Comparison of ENCODE assay signal across 10 mouse cellular contexts in genomic region chr12:86787020-86787553, GRCm38 (mm10). TPM values are rescaled to one million over a fixed set of nuclear protein-coding genes. Genes with fewer than 3 reads are reported as not detected.
DNase-seq lines count a peak whose midpoint lies in the region; ATAC-seq and TF ChIP-seq lines count a peak whose summit lies in the region.
"Had no signal": no experiment of that assay in that cellular context is flagged by ENCODE, and none has a peak within 500 bp of the region (broad histone marks: within the 10 kb centered on the region; RNA-seq: fewer than 3 reads in every experiment).

No protein-coding gene starts in this region.

- CTCF ChIA-PET in Patski (lab: Charles Lee): interaction anchor here (1.4 kb wide), 1 partner anchor 12 kb away, joined by 7 read pairs; no protein-coding TSS in a partner anchor

- no peaks in the 10 kb centered on the region for H3K36me3 ChIP-seq in forebrain, embryonic 11.5 days (ENCODE audit: control insufficient read depth, insufficient read depth, low read length)
- H3K36me3 ChIP-seq in midbrain, embryonic 12.5 days: no peaks in the 10 kb centered on the region
- no peaks in the 10 kb centered on the region for H3K36me3 ChIP-seq in liver, embryonic 11.5 days (ENCODE audit: control insufficient read depth, insufficient read depth, low read length)

- no peaks in the 10 kb centered on the region for H3K9me3 ChIP-seq in forebrain, embryonic 11.5 days (ENCODE audit: control insufficient read depth, low read length)
- H3K9me3 ChIP-seq in midbrain, embryonic 12.5 days: no peaks in the 10 kb centered on the region
- H3K9me3 ChIP-seq in liver, embryonic 11.5 days (ENCODE audit: control insufficient read depth, low read length): no peaks in the 10 kb centered on the region

- 26% methylated on average over 4 of the region's 4 CpGs for WGBS in forebrain, embryonic 11.5 days
- WGBS in midbrain, embryonic 12.5 days: 20% methylated on average over 4 of the region's 4 CpGs
- WGBS in liver, embryonic 11.5 days: 64% methylated on average over 4 of the region's 4 CpGs

- peak overlapping the region; percentile 72; the same call in 1 of the 2 replicates for H3K27ac ChIP-seq in forebrain, embryonic 11.5 days (ENCODE audit: low read depth, low read length)
- peak overlapping the region; percentile 69 for H3K27ac ChIP-seq in midbrain, embryonic 12.5 days (replicated peaks)
- H3K27ac ChIP-seq in liver, embryonic 11.5 days (ENCODE audit: low read depth, low read length): no peak overlapping the region

- ATAC-seq in Patski: peak; percentile 61
- peak; percentile 82 for ATAC-seq in forebrain, embryonic 11.5 days (replicated peaks; ENCODE audit: low FRiP score)
- peak; percentile 90 for ATAC-seq in midbrain, embryonic 12.5 days (ENCODE audit: low FRiP score, low read depth)
- ATAC-seq in liver, embryonic 11.5 days (replicated peaks; ENCODE audit: low FRiP score): no peak

- no peak overlapping the region for H3K9ac ChIP-seq in forebrain, embryonic 11.5 days (ENCODE audit: low read length)
- no peak overlapping the region for H3K9ac ChIP-seq in midbrain, embryonic 12.5 days (replicated peaks)
- H3K9ac ChIP-seq in liver, embryonic 11.5 days (ENCODE audit: low read depth, low read length): no peak overlapping the region

- POLR2A ChIA-PET in Patski (lab: Charles Lee): interaction anchor here (1.2 kb wide), 1 partner anchor 13 kb away, joined by 3 read pairs; no protein-coding TSS in a partner anchor

- peak; percentile 24 for TF ChIP-seq CTCF in Patski (IDR thresholded peaks at IDR 0.05)

- H3K4me3 ChIP-seq in forebrain, embryonic 11.5 days (ENCODE audit: low read depth, low read length): no peak overlapping the region
- no peak overlapping the region for H3K4me3 ChIP-seq in midbrain, embryonic 12.5 days
- no peak overlapping the region for H3K4me3 ChIP-seq in liver, embryonic 11.5 days (ENCODE audit: low read depth, low read length)

- DNase-seq in 416B (ENCODE audit: low read depth) (peak; percentile 95), Patski (ENCODE audit: low read depth, low spot score) (no peak)
- DNase-seq in forebrain, embryonic 11.5 days (ENCODE audit: low spot score): peak; percentile 62
- DNase-seq in liver, embryonic 11.5 days (ENCODE audit: low spot score): no peak
- no peak for DNase-seq in layer of hippocampus, adult 8-10 months (ENCODE audit: low spot score in 2 of 2)
- DNase-seq in kidney, postnatal 4 days: no peak
- no peak for DNase-seq in gastrocnemius, postnatal 36 days

- in situ Hi-C loops in Patski (cut with MboI; ENCODE audit: low pct_unique_long_range_greater_than_20kb): no loop called here

- H3K4me1 ChIP-seq in forebrain, embryonic 11.5 days (replicated peaks; ENCODE audit: control insufficient read depth, insufficient read depth, low read length): peaks cover 15% of the 10 kb centered on the region
- peaks cover 36% of the 10 kb centered on the region for H3K4me1 ChIP-seq in midbrain, embryonic 12.5 days
- H3K4me1 ChIP-seq in liver, embryonic 11.5 days (replicated peaks; ENCODE audit: control insufficient read depth, insufficient read depth, low read length): no peaks in the 10 kb centered on the region

- H3K27me3 ChIP-seq in Patski: no peaks in the 10 kb centered on the region
- no peaks in the 10 kb centered on the region for H3K27me3 ChIP-seq in forebrain, embryonic 11.5 days (ENCODE audit: control insufficient read depth, insufficient read depth, low read length)
- no peaks in the 10 kb centered on the region for H3K27me3 ChIP-seq in midbrain, embryonic 12.5 days
- no peaks in the 10 kb centered on the region for H3K27me3 ChIP-seq in liver, embryonic 11.5 days (replicated peaks; ENCODE audit: control insufficient read depth, insufficient read depth, low read length)

- intact Hi-C loops in gastrocnemius, postnatal 36 days (cut with DNase I): no loop called here

- H3K4me2 ChIP-seq in forebrain, embryonic 11.5 days (ENCODE audit: low read depth, low read length, severe bottlenecking): no peak overlapping the region
- no peak overlapping the region for H3K4me2 ChIP-seq in midbrain, embryonic 12.5 days (replicated peaks)
- no peak overlapping the region for H3K4me2 ChIP-seq in liver, embryonic 11.5 days

RNA-seq across cellular contexts. Expression of gene Lrrc74a, which starts 52.9 kb away (rescaled TPM):
- not detected for polyA plus RNA-seq in Patski (2021)
- polyA plus RNA-seq in forebrain, embryonic 11.5 days (2014; fragmentation: Nextera tagmentation; extraction: Ambion mirVana): not detected in 2 replicates
- polyA plus RNA-seq in midbrain, embryonic 12.5 days (2016; fragmentation: Nextera tagmentation; extraction: Ambion mirVana): not detected in 2 replicates
- not detected in 2 replicates for polyA plus RNA-seq in liver, embryonic 11.5 days (2014; fragmentation: Nextera tagmentation; extraction: Ambion mirVana)
- total RNA-seq in layer of hippocampus, adult 8-10 months (2022): not detected
- total RNA-seq in gastrocnemius, postnatal 36 days (2021): not detected
- total RNA-seq: layer of hippocampus, postnatal 25 days; monocyte, adult 5-6 weeks had no signal

Comparison
In these comparisons a context has a peak if more than half of its experiments do, and no peak if none do; other contexts are left out.
1. DNase-seq: peak in 416B (single experiment) and forebrain, embryonic 11.5 days (single experiment); none in Patski (single experiment), liver, embryonic 11.5 days (single experiment), layer of hippocampus, adult 8-10 months (0 of 2), kidney, postnatal 4 days (0 of 2) and gastrocnemius, postnatal 36 days (0 of 2).